Mouse (Mus musculus): ENCODE data around the gene Slc36a4. TPM values are rescaled to one million over a fixed set of nuclear protein-coding genes. Genes with fewer than 3 reads are reported as not detected.
A peak's percentile ranks its signal among the peaks of the same experiment; 100 is the strongest.

Gene Slc36a4
- polyA plus RNA-seq (2021) = 11.4 TPM

- H3K27me3 ChIP-seq = peaks cover 3% of the 10 kb centered on the region
- ATAC-seq = peak; percentile 78
- CTCF ChIA-PET = no interaction called here
- in situ Hi-C loops (cut with MboI; ENCODE audit: low pct_unique_long_range_greater_than_20kb) = no loop called here
- TF ChIP-seq CTCF (IDR thresholded peaks at IDR 0.05) = no peak
- no peak for DNase-seq (ENCODE audit: low read depth, low spot score)
- POLR2A ChIA-PET = no interaction called here
These were observed at the start of gene Slc36a4 for GRCm38 (mm10) chr9:15709599-15710381. Slc36a4 (plus strand) TSS chr9:15709738.

- no peak for DNase-seq (ENCODE audit: low read depth, low spot score)
- peaks cover 57% of the 10 kb centered on the region for H3K27me3 ChIP-seq
- TF ChIP-seq CTCF (IDR thresholded peaks at IDR 0.05) = no peak
- in situ Hi-C loops (cut with MboI; ENCODE audit: low pct_unique_long_range_greater_than_20kb) = no loop called here
- CTCF ChIA-PET = no interaction called here
- POLR2A ChIA-PET = no interaction called here
- ATAC-seq = no peak
These were observed 44.9 kb upstream of the Slc36a4 start for GRCm38 (mm10) chr9:15664606-15665005.

- ChIA-PET CTCF (no interaction called here), POLR2A (no interaction called here)
- H3K27me3 ChIP-seq = peaks cover 45% of the 10 kb centered on the region
- no peak for TF ChIP-seq CTCF (IDR thresholded peaks at IDR 0.05)
- no peak for ATAC-seq
- DNase-seq (ENCODE audit: low read depth, low spot score) = no peak
- in situ Hi-C loops (cut with MboI; ENCODE audit: low pct_unique_long_range_greater_than_20kb) = no loop called here
These were observed 40.1 kb upstream of the Slc36a4 start for GRCm38 (mm10) chr9:15669452-15669851.

GRCm38 (mm10) chr9:15670002-15670527 lies 39.5 kb upstream of the Slc36a4 start:
- ATAC-seq (no peak), DNase-seq (ENCODE audit: low read depth, low spot score) (peak; percentile 37)
- ChIA-PET POLR2A (no interaction called here), CTCF (no interaction called here)
- peaks cover 42% of the 10 kb centered on the region for H3K27me3 ChIP-seq
- TF ChIP-seq CTCF (IDR thresholded peaks at IDR 0.05) = no peak
- in situ Hi-C loops (cut with MboI; ENCODE audit: low pct_unique_long_range_greater_than_20kb) = no loop called here

GRCm38 (mm10) chr9:15672251-15672650 lies 37.3 kb upstream of the Slc36a4 start:
- POLR2A ChIA-PET = no interaction called here
- no peak for TF ChIP-seq CTCF (IDR thresholded peaks at IDR 0.05)
- in situ Hi-C loops (cut with MboI; ENCODE audit: low pct_unique_long_range_greater_than_20kb) = no loop called here
- CTCF ChIA-PET = interaction anchor here (1.5 kb wide), 1 partner anchor 10 kb away, joined by 3 read pairs; no protein-coding TSS in a partner anchor
- ATAC-seq (no peak), DNase-seq (ENCODE audit: low read depth, low spot score) (no peak)
- peaks cover 38% of the 10 kb centered on the region for H3K27me3 ChIP-seq

GRCm38 (mm10) chr9:15681855-15682466 lies 27.6 kb upstream of the Slc36a4 start:
- H3K27me3 ChIP-seq = peaks cover 35% of the 10 kb centered on the region
- TF ChIP-seq CTCF (IDR thresholded peaks at IDR 0.05) = peak; percentile 77
- in situ Hi-C loops (cut with MboI; ENCODE audit: low pct_unique_long_range_greater_than_20kb) = loop anchor here (5.0 kb wide), 2 partner anchors 195 to 315 kb away; no protein-coding TSS in a partner anchor
- CTCF ChIA-PET = interaction anchor here (0.9 to 2.0 kb wide), 10 partner anchors 9 to 322 kb away, joined by 3 to 9 read pairs (median 4); no protein-coding TSS in a partner anchor
- DNase-seq (ENCODE audit: low read depth, low spot score) (no peak), ATAC-seq (peak; percentile 90)
- POLR2A ChIA-PET = interaction anchor here (0.5 to 1.0 kb wide), 3 partner anchors 191 to 566 kb away, joined by 3 to 7 read pairs (median 3); no protein-coding TSS in a partner anchor

GRCm38 (mm10) chr9:15685215-15685614 lies 24.3 kb upstream of the Slc36a4 start:
- TF ChIP-seq CTCF (IDR thresholded peaks at IDR 0.05) = peak; percentile 81
- H3K27me3 ChIP-seq = peaks cover 18% of the 10 kb centered on the region
- ChIA-PET POLR2A (no interaction called here), CTCF (interaction anchor here (0.6 to 2.5 kb wide), 5 partner anchors 12 to 319 kb away, joined by 3 to 8 read pairs (median 3); no protein-coding TSS in a partner anchor)
- peak; percentile 87 for ATAC-seq
- DNase-seq (ENCODE audit: low read depth, low spot score) = no peak
- in situ Hi-C loops (cut with MboI; ENCODE audit: low pct_unique_long_range_greater_than_20kb) = no loop called here

GRCm38 (mm10) chr9:15687358-15687757 lies 22.2 kb upstream of the Slc36a4 start:
- ChIA-PET POLR2A (no interaction called here), CTCF (no interaction called here)
- TF ChIP-seq CTCF (IDR thresholded peaks at IDR 0.05) = no peak
- no peak for DNase-seq (ENCODE audit: low read depth, low spot score)
- in situ Hi-C loops (cut with MboI; ENCODE audit: low pct_unique_long_range_greater_than_20kb) = no loop called here
- no peak for ATAC-seq
- H3K27me3 ChIP-seq = peaks cover 17% of the 10 kb centered on the region

GRCm38 (mm10) chr9:15693847-15694246 lies 15.7 kb upstream of the Slc36a4 start:
- in situ Hi-C loops (cut with MboI; ENCODE audit: low pct_unique_long_range_greater_than_20kb) = loop anchor here (5.0 kb wide), 1 partner anchor 178 kb away; the partner anchor contains the start of gene Mtnr1b
- ChIA-PET POLR2A (no interaction called here), CTCF (no interaction called here)
- ATAC-seq (no peak), DNase-seq (ENCODE audit: low read depth, low spot score) (no peak)
- H3K27me3 ChIP-seq = peaks cover 12% of the 10 kb centered on the region
- TF ChIP-seq CTCF (IDR thresholded peaks at IDR 0.05) = no peak

- in situ Hi-C loops (cut with MboI; ENCODE audit: low pct_unique_long_range_greater_than_20kb) = loop anchor here (5.0 kb wide), 1 partner anchor 177 kb away; the partner anchor contains the start of gene Mtnr1b
- CTCF ChIA-PET = interaction anchor here (0.6 to 0.7 kb wide), 2 partner anchors 185 to 203 kb away, joined by 3 read pairs; no protein-coding TSS in a partner anchor
These were observed 14.5 kb upstream of the Slc36a4 start for GRCm38 (mm10) chr9:15694989-15695388.

More at GRCm38 (mm10) chr9:15694989-15695388, 14.5 kb upstream of the Slc36a4 start:
- POLR2A ChIA-PET = interaction anchor here (0.6 kb wide), 1 partner anchor 51 kb away, joined by 4 read pairs; no protein-coding TSS in a partner anchor
- DNase-seq (ENCODE audit: low read depth, low spot score) = no peak
- peaks cover 12% of the 10 kb centered on the region for H3K27me3 ChIP-seq
- TF ChIP-seq CTCF (IDR thresholded peaks at IDR 0.05) = no peak
- no peak for ATAC-seq
